Mouse (Mus musculus): Measurements from ENCODE around the gene Hnrnph2. TPM values are rescaled to one million over a fixed set of nuclear protein-coding genes. Genes with fewer than 3 reads are reported as not detected.

Hnrnph2 gene
- polyA plus RNA-seq, 1 experiment from 2014 or later, result 232 TPM

- no peaks in the 10 kb centered on the region for H3K9me3 ChIP-seq
- WGBS, result 92% methylated on average over 4 of the region's 4 CpGs
- DNase-seq (ENCODE audit: extremely low spot score, low spot score), result no peak
- no peak overlapping the region for H3K4me3 ChIP-seq
- peaks cover 50% of the 10 kb centered on the region for H3K36me3 ChIP-seq (replicated peaks)
- H3K4me1 ChIP-seq, result peaks cover 11% of the 10 kb centered on the region
- H3K27ac ChIP-seq, result no peak overlapping the region
- peaks cover 15% of the 10 kb centered on the region; the same call in 1 of the 2 replicates for H3K27me3 ChIP-seq (ENCODE audit: poor library complexity, severe bottlenecking)
Measured at GRCm38 (mm10) chrX:134588261-134588660, 12.7 kb upstream of the Hnrnph2 start.

GRCm38 (mm10) chrX:134588997-134589396, 12.0 kb upstream of the Hnrnph2 start:
- 90% methylated on average over 3 of the region's 3 CpGs for WGBS
- peaks cover 50% of the 10 kb centered on the region for H3K36me3 ChIP-seq (replicated peaks)
- H3K4me1 ChIP-seq, result peaks cover 11% of the 10 kb centered on the region
- H3K27me3 ChIP-seq (ENCODE audit: poor library complexity, severe bottlenecking), result peaks cover 15% of the 10 kb centered on the region; the same call in 1 of the 2 replicates
- no peak overlapping the region for H3K27ac ChIP-seq
- no peak for DNase-seq (ENCODE audit: extremely low spot score, low spot score)
- H3K9me3 ChIP-seq, result no peaks in the 10 kb centered on the region
- no peak overlapping the region for H3K4me3 ChIP-seq

- H3K4me3 ChIP-seq, result no peak overlapping the region
- peaks cover 8% of the 10 kb centered on the region for H3K4me1 ChIP-seq
- 70% methylated on average over 5 of the region's 5 CpGs for WGBS
- peaks cover 15% of the 10 kb centered on the region; the same call in 1 of the 2 replicates for H3K27me3 ChIP-seq (ENCODE audit: poor library complexity, severe bottlenecking)
- H3K27ac ChIP-seq, result no peak overlapping the region
- DNase-seq (ENCODE audit: extremely low spot score, low spot score), result no peak
- H3K36me3 ChIP-seq (replicated peaks), result peaks cover 50% of the 10 kb centered on the region
- H3K9me3 ChIP-seq, result no peaks in the 10 kb centered on the region
Measured at GRCm38 (mm10) chrX:134589836-134590235, 11.1 kb upstream of the Hnrnph2 start.

- no peaks in the 10 kb centered on the region for H3K9me3 ChIP-seq
- H3K27ac ChIP-seq, result peak overlapping the region; percentile 93
- DNase-seq (ENCODE audit: extremely low spot score, low spot score), result no peak
- 30% methylated on average over 10 of the region's 10 CpGs for WGBS
- peaks cover 9% of the 10 kb centered on the region for H3K36me3 ChIP-seq (replicated peaks)
- peak overlapping the region; percentile 63 for H3K4me3 ChIP-seq
- H3K4me1 ChIP-seq, result peaks cover 21% of the 10 kb centered on the region
- peaks cover 16% of the 10 kb centered on the region for H3K27me3 ChIP-seq (ENCODE audit: poor library complexity, severe bottlenecking)
Measured at GRCm38 (mm10) chrX:134599922-134600565, 935 bp upstream of the Hnrnph2 start.

- Histone ChIP-seq H3K27ac (peak overlapping the region; percentile 93), H3K4me1 (peaks cover 21% of the 10 kb centered on the region), H3K9me3 (no peaks in the 10 kb centered on the region), H3K4me3 (peak overlapping the region; percentile 63), H3K36me3 (replicated peaks) (peaks cover 13% of the 10 kb centered on the region), H3K27me3 (ENCODE audit: poor library complexity, severe bottlenecking) (peaks cover 16% of the 10 kb centered on the region)
- no peak for DNase-seq (ENCODE audit: extremely low spot score, low spot score)
- 20% methylated on average over 42 of the region's 43 CpGs for WGBS
Measured at GRCm38 (mm10) chrX:134601380-134602120, 571 bp downstream of the Hnrnph2 start.

- H3K4me3 ChIP-seq, result no peak overlapping the region
- H3K27me3 ChIP-seq (ENCODE audit: poor library complexity, severe bottlenecking), result peaks cover 13% of the 10 kb centered on the region
- no peak overlapping the region for H3K27ac ChIP-seq
- DNase-seq (ENCODE audit: extremely low spot score, low spot score), result no peak
- peaks cover 14% of the 10 kb centered on the region for H3K4me1 ChIP-seq
- H3K9me3 ChIP-seq, result no peaks in the 10 kb centered on the region
- 43% methylated on average over 4 of the region's 4 CpGs for WGBS
- H3K36me3 ChIP-seq (replicated peaks), result peaks cover 16% of the 10 kb centered on the region
Measured at GRCm38 (mm10) chrX:134609472-134609871, 8.5 kb downstream of the Hnrnph2 start.

GRCm38 (mm10) chrX:134610984-134611383, 10.0 kb downstream of the Hnrnph2 start:
- Histone ChIP-seq H3K36me3 (replicated peaks) (peaks cover 11% of the 10 kb centered on the region), H3K4me3 (no peak overlapping the region), H3K27ac (no peak overlapping the region), H3K9me3 (no peaks in the 10 kb centered on the region), H3K4me1 (peaks cover 14% of the 10 kb centered on the region), H3K27me3 (ENCODE audit: poor library complexity, severe bottlenecking) (peaks cover 19% of the 10 kb centered on the region)
- no peak for DNase-seq (ENCODE audit: extremely low spot score, low spot score)
- WGBS, result 94% methylated on average over 4 of the region's 4 CpGs

- WGBS, result 11% methylated on average over 12 of the region's 15 CpGs
- peak; percentile 58 for DNase-seq (ENCODE audit: extremely low spot score, low spot score)
- Histone ChIP-seq H3K4me3 (peak overlapping the region; percentile 38), H3K36me3 (replicated peaks) (peaks cover 6% of the 10 kb centered on the region), H3K27ac (peak overlapping the region; percentile 88), H3K9me3 (no peaks in the 10 kb centered on the region), H3K4me1 (peaks cover 14% of the 10 kb centered on the region), H3K27me3 (ENCODE audit: poor library complexity, severe bottlenecking) (peaks cover 31% of the 10 kb centered on the region)
Measured at GRCm38 (mm10) chrX:134612285-134612959, 11.4 kb downstream of the Hnrnph2 start.

- H3K36me3 ChIP-seq (replicated peaks), result no peaks in the 10 kb centered on the region
- no peak for DNase-seq (ENCODE audit: extremely low spot score, low spot score)
- peaks cover 15% of the 10 kb centered on the region for H3K4me1 ChIP-seq
- H3K9me3 ChIP-seq, result no peaks in the 10 kb centered on the region
- H3K4me3 ChIP-seq, result no peak overlapping the region
- 62% methylated on average over 2 of the region's 2 CpGs for WGBS
- H3K27ac ChIP-seq, result no peak overlapping the region
- peaks cover 49% of the 10 kb centered on the region for H3K27me3 ChIP-seq (ENCODE audit: poor library complexity, severe bottlenecking)
Measured at GRCm38 (mm10) chrX:134614306-134614705, 13.3 kb downstream of the Hnrnph2 start.

GRCm38 (mm10) chrX:134619695-134620094, 18.7 kb downstream of the Hnrnph2 start:
- 41% methylated on average over 9 of the region's 9 CpGs for WGBS
- peak; percentile 16 for DNase-seq (ENCODE audit: extremely low spot score, low spot score)
- H3K4me3 ChIP-seq, result peak overlapping the region; percentile 12
- no peaks in the 10 kb centered on the region for H3K36me3 ChIP-seq (replicated peaks)
- peaks cover 55% of the 10 kb centered on the region for H3K27me3 ChIP-seq (ENCODE audit: poor library complexity, severe bottlenecking)
- peak overlapping the region; percentile 74 for H3K27ac ChIP-seq
- no peaks in the 10 kb centered on the region for H3K9me3 ChIP-seq
- H3K4me1 ChIP-seq, result peaks cover 25% of the 10 kb centered on the region

GRCm38 (mm10) chrX:134620254-134620865, 19.4 kb downstream of the Hnrnph2 start:
- WGBS, result 33% methylated on average over 8 of the region's 8 CpGs
- no peak for DNase-seq (ENCODE audit: extremely low spot score, low spot score)
- peaks cover 55% of the 10 kb centered on the region for H3K27me3 ChIP-seq (ENCODE audit: poor library complexity, severe bottlenecking)
- H3K9me3 ChIP-seq, result no peaks in the 10 kb centered on the region
- H3K27ac ChIP-seq, result peak overlapping the region; percentile 74
- H3K4me3 ChIP-seq, result no peak overlapping the region; the same call in 1 of the 2 replicates
- H3K4me1 ChIP-seq, result peaks cover 25% of the 10 kb centered on the region
- no peaks in the 10 kb centered on the region for H3K36me3 ChIP-seq (replicated peaks)

- H3K4me3 ChIP-seq, result no peak overlapping the region
- 76% methylated on average over 3 of the region's 3 CpGs for WGBS
- no peak overlapping the region for H3K27ac ChIP-seq
- H3K36me3 ChIP-seq (replicated peaks), result no peaks in the 10 kb centered on the region
- no peaks in the 10 kb centered on the region for H3K9me3 ChIP-seq
- H3K27me3 ChIP-seq (ENCODE audit: poor library complexity, severe bottlenecking), result peaks cover 54% of the 10 kb centered on the region
- no peak for DNase-seq (ENCODE audit: extremely low spot score, low spot score)
- H3K4me1 ChIP-seq, result peaks cover 25% of the 10 kb centered on the region
Measured at GRCm38 (mm10) chrX:134621685-134622084, 20.7 kb downstream of the Hnrnph2 start.

All from forebrain, embryonic 10.5 days (tissue).